8 mouse cellular contexts compared by ENCODE assay signal in genomic region chr11:17160242-17160641, GRCm38 (mm10). TPM values are rescaled to one million over a fixed set of nuclear protein-coding genes. Genes with fewer than 3 reads are reported as not detected.
DNase-seq lines count a peak whose midpoint lies in the region; ATAC-seq and TF ChIP-seq lines count a peak whose summit lies in the region.

No protein-coding gene starts in this region.

- no peak for TF ChIP-seq EP300 in ES-Bruce4 (IDR thresholded peaks at IDR 0.05; ENCODE audit: insufficient read depth, low read depth, low read length)
- no peak for TF ChIP-seq EP300 in heart, postnatal 0 days (IDR thresholded peaks at IDR 0.05; ENCODE audit: low read depth)

- peak overlapping the region; percentile 97 for H3K9ac ChIP-seq in ES-Bruce4 (ENCODE audit: low read depth, poor library complexity, severe bottlenecking)
- H3K9ac ChIP-seq in heart, postnatal 0 days (replicated peaks; ENCODE audit: low read depth, low read length), result peak overlapping the region; percentile 98
- H3K9ac ChIP-seq in liver, embryonic 16.5 days (ENCODE audit: low read depth, low read length), result peak overlapping the region; percentile 92
- peak overlapping the region; percentile 99 for H3K9ac ChIP-seq in neural tube, embryonic 12.5 days

- no peak for TF ChIP-seq CTCF in ES-Bruce4 (IDR thresholded peaks at IDR 0.05; ENCODE audit: low read depth, low read length)
- TF ChIP-seq CTCF in brain, embryonic 14.5 days (IDR thresholded peaks at IDR 0.05; ENCODE audit: borderline replicate concordance, extremely low read depth, insufficient read depth, insufficient read length), result peak; percentile 70; the same call in 1 of the 2 replicates
- peak; percentile 71 for TF ChIP-seq CTCF in heart, postnatal 0 days (IDR thresholded peaks at IDR 0.05; ENCODE audit: low read depth)

- no peaks in the 10 kb centered on the region for H3K4me1 ChIP-seq in ES-Bruce4 (ENCODE audit: control insufficient read depth, insufficient read depth, low read length)
- peaks cover 21% of the 10 kb centered on the region for H3K4me1 ChIP-seq in heart, postnatal 0 days (ENCODE audit: control insufficient read depth, insufficient read depth)
- H3K4me1 ChIP-seq in liver, embryonic 16.5 days (ENCODE audit: control insufficient read depth, low read depth, low read length), result peaks cover 11% of the 10 kb centered on the region
- H3K4me1 ChIP-seq in neural tube, embryonic 12.5 days, result peaks cover 22% of the 10 kb centered on the region

- H3K4me2 ChIP-seq in heart, postnatal 0 days (ENCODE audit: low read depth, low read length), result peak overlapping the region; percentile 83
- peak overlapping the region; percentile 97 for H3K4me2 ChIP-seq in liver, embryonic 16.5 days (ENCODE audit: low read depth, low read length)
- peak overlapping the region; percentile 71 for H3K4me2 ChIP-seq in neural tube, embryonic 12.5 days (replicated peaks)

- TF ChIP-seq POLR2A in ES-Bruce4 (IDR thresholded peaks at IDR 0.05; ENCODE audit: insufficient read depth, low read length), result no peak
- TF ChIP-seq POLR2A in brain, embryonic 14.5 days (IDR thresholded peaks at IDR 0.05; ENCODE audit: borderline replicate concordance, extremely low read depth, insufficient read depth, insufficient read length, poor library complexity, severe bottlenecking), result no peak

- H3K27ac ChIP-seq in ES-Bruce4 (ENCODE audit: insufficient read depth, low read length), result peak overlapping the region; percentile 74
- H3K27ac ChIP-seq in heart, postnatal 0 days (ENCODE audit: low read depth), result peak overlapping the region; percentile 96
- H3K27ac ChIP-seq in liver, embryonic 16.5 days (ENCODE audit: low read length), result peak overlapping the region; percentile 91
- peak overlapping the region; percentile 92 for H3K27ac ChIP-seq in neural tube, embryonic 12.5 days

- peak; percentile 88 for DNase-seq in brain, embryonic 14.5 days (ENCODE audit: low read depth)
- DNase-seq in heart, postnatal 0 days (ENCODE audit: low spot score), result peak; percentile 82
- peak; percentile 74 to 77 for DNase-seq in kidney, postnatal 36 days
- DNase-seq in testis, postnatal 10 days (ENCODE audit: low spot score), result peak; percentile 45

- no peaks in the 10 kb centered on the region for H3K36me3 ChIP-seq in ES-Bruce4 (ENCODE audit: control insufficient read depth, insufficient read depth, low read length, poor library complexity, severe bottlenecking)
- H3K36me3 ChIP-seq in heart, postnatal 0 days (replicated peaks; ENCODE audit: control insufficient read depth, insufficient read depth, low read length), result no peaks in the 10 kb centered on the region
- H3K36me3 ChIP-seq in liver, embryonic 16.5 days (ENCODE audit: control insufficient read depth, insufficient read depth), result no peaks in the 10 kb centered on the region
- H3K36me3 ChIP-seq in neural tube, embryonic 12.5 days, result no peaks in the 10 kb centered on the region

- H3K27me3 ChIP-seq in ES-Bruce4 (ENCODE audit: control insufficient read depth, insufficient read depth, low read length, poor library complexity, severe bottlenecking), result no peaks in the 10 kb centered on the region
- no peaks in the 10 kb centered on the region for H3K27me3 ChIP-seq in heart, postnatal 0 days (ENCODE audit: control insufficient read depth, insufficient read depth, low read length)
- H3K27me3 ChIP-seq in liver, embryonic 16.5 days (ENCODE audit: control insufficient read depth, insufficient read depth, low read depth, low read length), result no peaks in the 10 kb centered on the region
- no peaks in the 10 kb centered on the region for H3K27me3 ChIP-seq in neural tube, embryonic 12.5 days (replicated peaks)

- peak; percentile 87 for ATAC-seq in erythroblast, adult 5-6 weeks (replicated peaks; ENCODE audit: low FRiP score, poor library complexity, severe bottlenecking)
- no peak for ATAC-seq in heart, postnatal 0 days (ENCODE audit: insufficient read depth, low read depth)
- no peak for ATAC-seq in liver, embryonic 16.5 days (ENCODE audit: low read depth)
- ATAC-seq in neural tube, embryonic 12.5 days (ENCODE audit: low FRiP score, low read depth), result no peak

- 1% methylated on average over 12 of the region's 12 CpGs for WGBS in heart, postnatal 0 days
- WGBS in liver, embryonic 16.5 days (ENCODE audit: insufficient replicate concordance), result under 1% methylated on average over 12 of the region's 12 CpGs
- 2% methylated on average over 12 of the region's 12 CpGs for WGBS in neural tube, embryonic 12.5 days

- peak overlapping the region; percentile 100 for H3K4me3 ChIP-seq in ES-Bruce4 (ENCODE audit: low read depth, low read length)
- H3K4me3 ChIP-seq in heart, postnatal 0 days (ENCODE audit: low read depth, low read length), result peak overlapping the region; percentile 96
- H3K4me3 ChIP-seq in liver, embryonic 16.5 days (ENCODE audit: low read depth, low read length), result peak overlapping the region; percentile 93
- H3K4me3 ChIP-seq in neural tube, embryonic 12.5 days, result peak overlapping the region; percentile 96

- H3K9me3 ChIP-seq in ES-Bruce4 (replicated peaks; ENCODE audit: control insufficient read depth, insufficient read depth, low read length, poor library complexity, severe bottlenecking), result no peaks in the 10 kb centered on the region
- H3K9me3 ChIP-seq in heart, postnatal 0 days (replicated peaks; ENCODE audit: control insufficient read depth, low read length), result no peaks in the 10 kb centered on the region
- no peaks in the 10 kb centered on the region for H3K9me3 ChIP-seq in liver, embryonic 16.5 days (replicated peaks; ENCODE audit: control insufficient read depth, low read length)
- H3K9me3 ChIP-seq in neural tube, embryonic 12.5 days, result no peaks in the 10 kb centered on the region

RNA-seq across cellular contexts. Expression of gene Ppp3r1, which starts 1.2 kb away (rescaled TPM):
- 73.9 and 75.4 TPM in 2 replicates for polyA plus RNA-seq in ES-Bruce4 (2011; ENCODE audit: insufficient read depth, insufficient read length, low read depth, missing spikeins)
- polyA plus RNA-seq in brain, embryonic 14.5 days (2012; rRNA removed), result 105 and 131 TPM in 2 replicates
- 19.6 and 21.5 TPM in 2 replicates for total RNA-seq in erythroblast, adult 5-6 weeks (2015; ENCODE audit: low replicate concordance)
- total RNA-seq in erythroblast, adult 5-6 weeks (2017; ENCODE audit: low replicate concordance), result 18.3 and 19.1 TPM in 2 replicates
- 30.7 and 37.2 TPM in 2 replicates for total RNA-seq in heart, postnatal 0 days (2014; rRNA removed; ENCODE audit: low replicate concordance)
- polyA plus RNA-seq in heart, postnatal 0 days (2015; fragmentation: Nextera tagmentation; extraction: Ambion mirVana), result 73.4 and 78.5 TPM in 2 replicates
- polyA plus RNA-seq in liver, embryonic 16.5 days (2015; fragmentation: Nextera tagmentation; extraction: Ambion mirVana), result 25.0 and 26.6 TPM in 2 replicates
- 139 and 140 TPM in 2 replicates for polyA plus RNA-seq in neural tube, embryonic 12.5 days (2016; fragmentation: Nextera tagmentation; extraction: Ambion mirVana)

RNA-seq across cellular contexts. Expression of gene Wdr92, which starts 21.7 kb away (rescaled TPM):
- 39.8 and 44.6 TPM in 2 replicates for polyA plus RNA-seq in ES-Bruce4 (2011; ENCODE audit: insufficient read depth, insufficient read length, low read depth, missing spikeins)
- 11.2 and 13.2 TPM in 2 replicates for polyA plus RNA-seq in brain, embryonic 14.5 days (2012; rRNA removed)
- total RNA-seq in erythroblast, adult 5-6 weeks (2015; ENCODE audit: low replicate concordance), result 3.3 and 7.1 TPM in 2 replicates
- total RNA-seq in erythroblast, adult 5-6 weeks (2017; ENCODE audit: low replicate concordance), result 7.8 and 14.5 TPM in 2 replicates
- 8.7 and 11.4 TPM in 2 replicates for total RNA-seq in heart, postnatal 0 days (2014; rRNA removed; ENCODE audit: low replicate concordance)
- 15.0 and 16.9 TPM in 2 replicates for polyA plus RNA-seq in heart, postnatal 0 days (2015; fragmentation: Nextera tagmentation; extraction: Ambion mirVana)
- polyA plus RNA-seq in liver, embryonic 16.5 days (2015; fragmentation: Nextera tagmentation; extraction: Ambion mirVana), result 7.9 and 9.4 TPM in 2 replicates
- 24.0 and 26.0 TPM in 2 replicates for polyA plus RNA-seq in neural tube, embryonic 12.5 days (2016; fragmentation: Nextera tagmentation; extraction: Ambion mirVana)

RNA-seq across cellular contexts. Expression of gene Pno1, which starts 51.1 kb away (rescaled TPM):
- 93.5 and 104 TPM in 2 replicates for polyA plus RNA-seq in ES-Bruce4 (2011; ENCODE audit: insufficient read depth, insufficient read length, low read depth, missing spikeins)
- 10.8 and 13.9 TPM in 2 replicates for polyA plus RNA-seq in brain, embryonic 14.5 days (2012; rRNA removed)
- 8.5 and 15.0 TPM in 2 replicates for total RNA-seq in erythroblast, adult 5-6 weeks (2015; ENCODE audit: low replicate concordance)
- total RNA-seq in erythroblast, adult 5-6 weeks (2017; ENCODE audit: low replicate concordance), result 9.5 and 12.3 TPM in 2 replicates
- 9.7 and 24.5 TPM in 2 replicates for total RNA-seq in heart, postnatal 0 days (2014; rRNA removed; ENCODE audit: low replicate concordance)
- 49.8 and 54.3 TPM in 2 replicates for polyA plus RNA-seq in heart, postnatal 0 days (2015; fragmentation: Nextera tagmentation; extraction: Ambion mirVana)
- polyA plus RNA-seq in liver, embryonic 16.5 days (2015; fragmentation: Nextera tagmentation; extraction: Ambion mirVana), result 21.5 and 28.5 TPM in 2 replicates
- 68.1 and 69.5 TPM in 2 replicates for polyA plus RNA-seq in neural tube, embryonic 12.5 days (2016; fragmentation: Nextera tagmentation; extraction: Ambion mirVana)
